Mouse (Mus musculus) c-Kit-positive CD71-positive TER-119-negative erythroid progenitor cells, embryonic 14.5 days (primary cell): ENCODE measurements at regions not wholly inside any gene's neighbourhood (a gene's known extent, or its start where the extent isn't known, plus 50 kb on each side); places are given as distances from the start of the nearest gene placed in this dataset.
"Not testable (repeated sequence)": the region's sequence is repeated elsewhere in the genome, so short reads cannot be mapped to it uniquely, and the experiment has no call there.

Experiments used
- DNase-seq: peaks from one replicate; pipeline ENCODE4 v3.0.0-alpha.2; 2013; ENCODE audit warnings: low read depth

DNA sequence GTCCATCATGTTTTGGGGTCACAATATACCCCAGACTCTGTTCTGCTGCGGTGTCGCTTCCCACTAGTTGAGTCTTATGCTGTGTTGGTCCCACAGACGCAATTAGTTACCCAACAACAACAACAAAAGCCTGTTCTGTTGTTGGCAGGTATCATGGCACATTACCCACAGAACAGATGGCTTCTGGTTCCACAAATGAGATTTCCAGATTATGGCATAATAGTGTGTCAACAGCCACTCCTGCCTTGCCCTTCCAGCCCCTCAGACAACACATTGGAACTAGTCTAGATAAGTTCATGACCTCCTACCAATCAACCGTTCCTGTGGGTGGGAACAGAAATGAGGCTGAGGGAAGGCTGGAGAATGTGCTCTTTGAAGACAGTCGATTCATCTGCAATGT is 351.5 kb downstream of the Fut8 start:
- no peak for DNase-seq

DNA sequence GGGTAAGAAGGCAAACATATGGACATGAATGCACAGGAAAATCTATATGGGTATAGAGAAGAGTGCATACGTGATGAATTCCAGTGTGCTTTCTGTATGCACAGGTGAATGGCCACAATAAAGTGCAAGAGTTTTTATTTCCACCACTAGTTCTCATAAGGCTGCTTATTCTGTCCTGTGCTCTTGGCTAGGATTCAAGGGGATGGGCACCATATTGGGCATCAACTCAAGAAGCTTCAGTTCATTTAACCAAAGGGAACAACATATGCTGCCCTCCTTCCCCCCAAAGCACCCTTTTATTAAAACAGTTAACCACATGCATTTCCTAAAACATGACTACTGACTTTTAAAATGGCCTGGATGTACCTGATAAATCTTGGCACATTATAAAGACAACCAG is 356.2 kb downstream of the Fut8 start:
- DNase-seq, result no peak

DNA sequence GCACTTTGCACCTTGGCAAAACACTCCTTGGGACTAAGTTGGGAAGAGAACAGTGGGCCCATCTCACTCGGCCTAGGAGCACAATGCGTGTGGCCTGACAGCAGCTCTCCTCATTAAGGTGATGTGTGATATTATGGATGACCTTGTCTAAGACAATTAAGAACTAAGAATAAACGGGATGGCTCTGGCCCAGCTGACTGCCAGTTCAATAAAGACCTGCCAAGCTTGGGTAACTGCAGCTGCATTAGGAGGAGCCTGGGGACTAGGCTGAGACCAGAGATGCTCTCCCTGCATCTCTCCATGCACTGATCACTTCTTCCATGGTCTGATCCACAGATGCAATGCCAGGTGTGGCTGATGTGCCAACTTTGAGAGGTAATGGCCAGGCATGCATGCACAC is 356.7 kb downstream of the Fut8 start:
- no peak for DNase-seq

DNA sequence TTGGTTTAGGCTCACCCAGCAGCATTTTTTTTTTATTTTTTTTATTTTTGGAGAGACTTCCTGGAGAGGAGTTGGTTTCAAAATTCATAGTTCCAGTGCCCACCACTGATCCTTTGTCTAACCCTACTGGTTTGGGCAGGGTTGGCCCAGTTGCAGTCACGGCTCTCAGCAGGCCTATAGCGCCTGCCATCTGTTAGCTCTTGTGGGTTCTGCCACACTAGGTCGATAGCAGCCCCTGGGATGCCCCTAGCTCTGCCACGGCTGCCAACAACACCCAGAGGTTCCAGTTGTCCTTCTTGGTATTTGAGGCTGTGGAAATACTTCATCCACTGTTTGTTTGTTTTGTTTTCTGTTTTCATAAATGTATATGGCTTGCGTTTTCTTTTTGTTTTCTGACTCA is 357.9 kb downstream of the Fut8 start:
- DNase-seq, result no peak

DNA sequence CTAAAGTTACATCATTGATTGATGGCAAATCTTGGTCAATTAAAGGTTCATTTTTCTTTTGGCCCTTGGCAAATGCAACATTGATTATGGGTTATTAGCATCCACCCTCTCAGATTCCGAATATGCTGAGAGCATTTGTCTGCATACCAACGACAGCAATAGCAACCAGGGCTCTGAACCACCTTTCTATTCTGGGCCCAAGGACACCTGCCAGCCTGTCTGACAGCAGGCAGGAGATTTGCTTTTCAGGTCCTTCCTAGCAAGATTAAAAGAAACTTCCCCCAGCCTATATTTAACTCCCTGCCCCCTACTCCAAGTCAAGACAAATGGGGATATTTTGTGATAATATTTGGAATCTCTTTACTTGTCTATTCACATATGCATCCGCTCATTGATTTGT is 358.8 kb downstream of the Fut8 start:
- no peak for DNase-seq

DNA sequence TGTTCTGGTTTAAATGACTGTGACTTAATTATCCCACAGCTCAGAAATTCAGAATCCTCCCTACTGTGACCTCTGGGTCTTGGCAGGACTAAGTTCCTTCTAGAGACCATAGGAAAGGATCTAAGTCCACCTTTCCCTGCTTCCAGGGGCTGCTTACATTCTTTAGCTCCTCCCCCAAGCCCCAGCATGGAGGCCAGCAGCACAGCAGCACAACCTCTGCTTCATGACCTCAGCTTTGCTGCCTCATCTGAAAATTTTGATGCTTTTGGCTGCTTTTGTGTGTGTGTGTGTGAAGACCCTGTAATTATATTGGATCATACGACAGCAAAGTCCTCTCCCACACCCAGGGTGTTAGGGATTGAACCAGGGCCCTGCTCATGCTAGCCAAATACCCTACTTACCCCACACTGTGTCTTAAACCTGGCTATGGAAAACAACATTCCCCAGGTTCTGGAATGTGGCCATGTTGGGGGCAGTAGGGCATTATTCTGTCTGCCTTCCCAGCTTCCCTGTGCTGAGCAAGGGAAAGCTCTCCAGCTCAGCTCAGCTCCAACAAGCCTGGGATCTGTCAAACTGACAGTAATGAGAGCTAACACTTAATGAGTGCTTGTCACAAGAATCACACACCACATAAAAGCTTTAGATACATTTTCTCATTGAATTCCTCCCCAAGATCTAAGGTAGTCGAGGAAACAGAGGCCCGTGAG is 359.9 kb downstream of the Fut8 start:
- DNase-seq, result no peak

DNA sequence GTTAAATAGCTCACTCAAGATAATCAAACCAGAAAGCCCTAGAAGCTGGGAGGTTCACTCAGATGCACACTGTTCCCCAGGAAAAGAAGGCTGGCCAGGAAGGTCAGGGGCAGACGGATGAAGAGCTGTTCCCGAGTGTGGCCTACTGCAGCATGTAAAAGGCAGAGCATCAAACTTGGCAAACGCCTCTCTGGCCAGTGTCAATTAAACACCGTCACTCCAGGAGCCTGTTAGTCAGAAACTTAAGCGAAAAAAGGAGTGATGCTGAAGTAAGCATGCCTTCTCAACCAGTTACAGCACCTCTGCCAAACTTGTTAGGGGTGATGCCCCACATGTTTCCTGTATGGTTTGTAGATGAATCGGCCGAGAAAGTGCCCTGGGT is 360.4 kb downstream of the Fut8 start:
- no peak for DNase-seq

DNA sequence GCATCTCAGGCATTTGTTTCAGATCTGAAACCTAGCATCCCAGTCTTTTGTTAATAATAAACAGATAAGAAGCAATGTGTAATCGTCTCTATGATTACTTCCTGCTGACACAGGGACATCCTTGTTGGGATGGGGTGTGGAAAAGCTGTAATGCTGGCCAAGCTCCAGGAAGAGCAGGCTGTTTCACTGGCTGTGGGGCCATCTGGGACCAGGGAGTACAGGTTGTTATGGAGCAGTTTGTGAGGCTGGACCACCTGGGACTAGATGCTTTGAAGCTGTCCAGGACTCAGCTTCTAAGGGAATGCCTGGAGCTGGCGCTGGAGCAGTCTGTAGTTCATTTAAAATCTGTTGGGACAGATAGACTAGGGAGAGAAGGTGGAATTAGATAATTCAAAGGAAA is 361.5 kb downstream of the Fut8 start:
- DNase-seq, result no peak

DNA sequence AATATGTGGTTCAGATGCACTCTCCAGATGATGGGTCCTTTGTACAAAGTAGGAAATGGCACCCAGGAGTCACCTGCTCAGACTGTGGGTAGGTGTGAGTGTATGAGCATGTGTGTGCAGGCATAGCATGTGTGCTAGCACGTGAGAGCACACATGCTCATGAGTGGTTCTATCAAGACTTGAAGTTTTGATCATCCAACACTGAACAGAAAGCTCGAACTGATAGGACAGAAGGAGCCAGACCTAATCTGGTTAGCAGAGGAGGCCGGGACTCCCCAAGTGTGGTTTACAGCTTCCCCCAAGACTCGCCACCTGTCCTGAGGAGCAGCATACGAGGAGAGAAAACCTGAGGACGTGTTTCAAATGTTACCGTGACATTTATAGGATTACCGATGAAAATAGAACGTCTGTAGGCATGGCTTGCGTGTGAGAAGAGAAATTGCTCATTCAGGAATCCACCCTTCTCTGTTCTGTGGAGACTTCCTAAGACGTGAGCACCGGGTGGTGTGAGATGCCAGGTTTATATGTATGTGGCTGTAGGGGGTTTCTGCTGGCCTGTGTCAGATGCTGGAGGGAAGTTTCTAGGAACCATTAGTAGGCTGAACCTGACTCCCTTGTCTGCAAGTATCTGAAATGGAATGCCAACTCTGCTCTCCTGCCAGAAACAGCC is 366.0 kb downstream of the Fut8 start:
- DNase-seq, result no peak

DNA sequence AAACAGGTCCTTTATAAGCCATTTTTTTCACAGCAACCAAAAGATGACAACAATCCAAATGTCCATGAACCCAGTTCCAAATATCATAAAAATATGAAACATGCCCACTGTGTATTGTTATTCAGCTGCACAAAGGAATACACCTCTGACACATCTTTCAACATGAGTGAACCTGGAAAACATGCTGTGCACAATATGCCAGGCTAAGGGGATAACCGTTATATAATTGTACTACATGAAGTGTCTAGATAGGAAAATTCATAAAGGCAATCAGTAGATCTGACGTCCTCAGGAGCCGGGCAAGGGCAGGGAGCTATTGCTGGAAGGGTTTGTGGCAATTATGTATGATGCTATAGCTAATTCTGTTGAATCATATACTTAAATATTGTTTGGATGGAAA is 379.6 kb downstream of the Fut8 start:
- no peak for DNase-seq

DNA sequence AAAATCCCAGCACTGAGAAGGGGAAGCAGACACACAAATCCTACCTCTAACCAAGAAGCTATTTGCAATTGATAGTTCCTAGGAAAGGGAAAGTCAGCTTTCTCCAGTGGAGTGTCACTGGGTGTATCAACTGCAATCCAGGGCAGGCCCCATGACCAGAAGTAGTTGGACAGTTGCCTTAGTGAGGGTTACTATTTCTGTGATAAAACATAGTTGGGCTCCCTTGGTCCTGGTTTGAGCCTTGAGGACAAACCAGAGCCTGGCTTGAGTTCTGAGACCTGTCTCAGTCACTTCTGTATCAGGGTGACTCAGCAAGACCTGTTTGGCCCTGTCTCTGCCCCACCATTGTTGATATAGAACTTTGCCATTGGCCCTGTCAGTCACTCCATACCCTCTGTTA is 384.3 kb downstream of the Fut8 start:
- DNase-seq, result no peak

DNA sequence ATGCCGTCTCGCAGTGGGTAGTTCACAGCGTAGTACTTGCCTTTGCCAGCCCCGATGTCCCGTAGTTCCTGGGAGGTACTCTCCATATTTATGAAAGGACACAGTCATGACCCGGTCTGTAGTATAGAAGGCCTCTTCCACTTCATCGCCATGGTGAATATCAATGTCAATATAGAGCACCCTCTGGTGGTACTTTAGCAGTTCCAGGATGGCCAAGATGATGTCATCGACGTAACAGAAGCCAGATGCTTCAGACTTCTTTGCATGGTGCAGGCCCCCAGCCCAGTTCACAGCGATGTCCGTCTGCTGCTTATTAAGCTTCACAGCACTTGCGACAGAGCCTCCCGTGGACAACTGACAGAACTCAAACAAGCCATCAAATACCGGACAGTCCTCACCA is 386.4 kb downstream of the Fut8 start:
- not testable (repeated sequence) for DNase-seq

DNA sequence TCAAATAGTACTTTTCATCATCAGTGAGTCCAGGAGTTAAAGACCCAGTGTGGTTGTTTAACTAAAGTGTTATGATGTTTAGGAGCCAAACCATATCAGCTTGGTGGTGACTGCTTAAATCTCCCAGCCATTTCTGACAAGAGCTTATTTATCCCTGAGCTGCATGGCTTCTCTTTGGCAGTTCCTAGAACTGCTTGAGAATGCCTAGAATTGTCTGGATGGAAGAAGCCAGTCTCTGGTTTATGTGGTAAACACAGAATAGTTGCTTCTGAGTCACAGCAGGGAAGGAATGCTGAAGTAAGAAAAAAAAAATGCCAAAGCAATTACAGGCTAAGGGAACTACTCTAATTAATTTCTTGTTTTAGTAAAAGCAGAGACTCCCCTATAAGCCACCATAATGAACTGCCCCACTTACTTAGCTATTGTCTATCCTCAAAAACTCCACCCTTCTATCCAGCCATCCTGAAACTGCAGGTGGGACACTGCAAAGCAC is 390.5 kb downstream of the Fut8 start:
- no peak for DNase-seq

DNA sequence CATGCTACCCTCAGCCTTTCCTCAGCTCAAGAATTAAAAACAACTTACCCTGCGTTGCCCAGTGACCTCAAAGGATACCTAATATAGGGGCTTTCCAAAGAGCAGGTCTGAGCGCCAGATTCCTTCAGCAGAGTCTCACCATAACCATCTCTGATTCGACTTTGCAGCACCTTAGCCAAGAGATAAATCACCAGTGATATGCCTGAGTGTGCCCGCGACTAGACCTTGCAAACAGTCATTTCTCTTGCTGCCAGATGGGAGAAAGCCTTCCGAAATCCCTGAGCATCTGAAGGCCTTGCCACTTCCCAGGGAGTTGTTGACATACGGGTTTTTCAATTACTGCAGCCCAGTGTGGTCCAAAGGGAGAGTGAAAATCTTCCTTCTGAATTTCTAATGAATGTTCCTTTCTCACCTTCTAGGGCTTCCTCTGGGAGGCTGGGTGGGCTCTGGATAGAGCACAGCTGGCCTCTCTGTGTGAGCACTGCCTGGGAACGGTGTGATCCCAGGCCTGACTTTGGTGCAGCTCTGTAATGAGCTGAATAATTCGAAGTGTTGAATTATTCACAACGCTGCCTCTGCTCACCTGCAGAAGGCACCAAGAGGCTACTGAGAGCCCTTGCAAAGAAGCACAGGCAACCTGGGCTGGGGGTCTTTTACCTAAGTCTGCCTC is 396.2 kb downstream of the Fut8 start:
- no peak for DNase-seq

DNA sequence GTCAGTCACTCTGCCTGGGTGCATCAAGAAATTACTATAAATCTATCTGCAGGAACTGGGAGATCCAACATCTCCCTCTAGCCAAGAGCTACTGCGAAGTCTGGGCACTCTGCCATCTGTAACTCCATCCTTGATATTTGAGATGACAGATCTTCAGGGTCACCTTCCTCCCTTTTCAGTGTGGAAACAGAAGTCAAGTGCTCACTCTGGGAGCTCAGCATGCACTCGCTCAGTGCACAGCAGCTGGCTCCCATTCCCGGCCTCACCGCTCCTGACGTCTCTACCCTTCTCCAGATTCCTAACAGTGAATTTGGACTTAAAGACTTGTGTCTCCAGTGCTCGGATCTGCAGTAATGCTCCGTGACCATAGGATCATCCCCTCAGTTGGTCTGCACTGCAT is 400.3 kb downstream of the Fut8 start:
- no peak for DNase-seq

DNA sequence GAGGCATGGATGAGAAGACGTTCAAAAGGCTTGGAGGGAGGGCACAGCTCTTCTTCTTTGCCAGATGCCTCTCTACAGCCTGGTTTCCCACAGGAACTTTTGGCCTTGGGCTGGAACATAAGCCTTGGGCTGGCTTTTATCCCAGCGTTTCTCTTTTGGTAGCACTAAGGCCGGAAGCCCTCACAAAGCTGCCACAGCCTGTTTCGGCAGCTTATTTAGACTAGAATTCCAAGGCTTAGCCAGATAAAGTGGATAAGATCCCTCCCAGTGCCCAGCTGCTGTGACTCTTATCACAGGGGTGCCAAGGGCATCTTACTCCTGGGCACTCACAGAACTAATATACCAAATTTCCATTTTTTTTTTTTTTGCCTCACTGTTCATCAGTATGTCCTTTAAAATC is 404.4 kb downstream of the Fut8 start:
- DNase-seq, result no peak

DNA sequence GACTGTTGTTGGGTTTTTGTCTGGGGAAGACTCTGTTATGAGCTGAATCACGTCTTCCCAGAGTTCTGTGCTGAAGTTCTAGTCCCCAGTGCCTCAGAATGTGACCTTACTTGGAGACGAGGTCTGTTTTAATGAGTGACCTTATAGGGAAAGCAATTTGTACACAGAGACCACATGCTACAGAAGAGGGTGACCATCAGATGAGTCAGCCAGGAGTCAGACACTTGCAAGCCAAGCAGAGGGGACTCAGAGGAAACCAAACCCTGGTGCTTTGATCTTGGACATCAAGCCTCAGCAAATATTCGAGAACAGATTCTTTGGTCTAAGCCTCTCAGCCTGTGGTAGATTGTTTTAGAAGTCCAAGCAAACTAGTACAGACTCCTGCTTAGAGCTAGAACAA is 409.9 kb downstream of the Fut8 start:
- no peak for DNase-seq

DNA sequence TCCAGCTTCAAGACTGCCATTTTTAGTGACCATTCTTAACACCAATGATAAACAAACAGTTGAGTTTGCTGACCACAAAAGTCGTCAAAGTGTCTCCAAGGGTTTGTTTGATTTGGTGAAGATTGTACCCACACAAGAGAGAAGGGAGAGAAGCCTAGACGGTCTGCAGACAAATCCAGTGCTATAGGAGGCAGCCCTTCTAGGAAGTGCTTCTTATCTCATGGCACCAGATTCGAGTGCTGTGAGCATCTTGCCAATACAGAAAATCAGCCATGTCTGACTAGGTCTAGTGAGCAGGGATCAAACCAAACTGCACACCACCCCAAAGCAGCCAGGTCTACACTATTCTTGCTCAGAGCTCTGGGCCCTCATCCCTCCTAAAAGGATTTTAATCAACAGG is 416.4 kb downstream of the Fut8 start:
- DNase-seq, result no peak

DNA sequence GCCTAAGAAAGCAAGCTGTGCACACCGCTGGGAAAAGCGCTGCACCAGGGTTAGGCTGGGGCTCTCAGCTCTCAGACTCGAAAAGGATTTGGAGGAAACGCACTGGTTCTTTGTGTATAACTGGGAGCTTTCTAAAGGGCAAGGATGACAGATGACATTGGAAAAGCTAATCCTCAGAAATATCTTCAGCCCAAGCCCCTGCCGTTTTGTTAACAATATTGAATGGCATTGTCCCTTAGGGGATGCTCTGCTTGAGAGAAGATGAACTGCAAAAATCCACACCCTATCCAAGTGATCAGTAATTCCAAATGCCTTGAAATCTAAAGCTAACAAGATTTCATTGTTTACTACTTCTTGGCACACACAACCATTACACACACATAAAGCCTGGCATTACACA is 419.1 kb downstream of the Fut8 start:
- DNase-seq, result no peak

DNA sequence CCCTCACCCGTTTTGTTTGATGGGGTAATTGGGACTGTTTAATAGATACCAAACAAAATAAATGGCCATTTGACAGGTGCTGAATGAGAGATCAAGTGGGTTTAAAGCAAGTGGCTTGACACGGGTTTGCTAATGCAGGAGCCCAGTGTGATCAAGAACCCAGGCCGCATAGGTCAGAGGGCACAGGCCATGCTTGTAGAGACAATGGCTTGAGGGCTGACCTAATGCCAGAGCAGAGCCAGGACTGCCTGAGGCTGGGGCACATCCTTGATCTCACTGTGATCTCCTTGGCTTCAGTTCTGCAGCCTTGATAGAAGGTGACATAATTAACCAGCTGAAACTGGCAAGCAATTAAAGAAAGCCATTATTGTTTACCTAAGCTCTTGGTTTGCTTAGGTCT is 420.0 kb downstream of the Fut8 start:
- no peak for DNase-seq

DNA sequence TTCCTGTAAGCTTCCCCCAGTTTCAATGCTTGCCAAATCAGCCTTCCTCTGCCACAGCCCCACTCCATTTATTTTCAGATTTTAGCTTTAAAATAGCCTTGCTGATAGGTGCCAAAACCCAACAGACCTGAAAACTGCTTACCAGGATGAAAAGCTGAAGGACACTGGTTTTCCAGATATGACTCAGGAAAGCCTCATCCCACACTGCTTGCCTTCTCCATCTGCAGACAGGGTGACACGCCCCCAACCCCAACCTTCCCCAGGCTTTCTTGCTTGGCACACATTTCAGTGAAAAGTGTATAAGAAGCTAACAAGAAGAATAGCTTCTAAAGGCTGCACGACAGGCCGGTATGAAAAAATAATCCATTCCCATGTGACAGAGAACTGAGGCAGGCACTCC is 425.3 kb downstream of the Fut8 start:
- DNase-seq, result no peak

DNA sequence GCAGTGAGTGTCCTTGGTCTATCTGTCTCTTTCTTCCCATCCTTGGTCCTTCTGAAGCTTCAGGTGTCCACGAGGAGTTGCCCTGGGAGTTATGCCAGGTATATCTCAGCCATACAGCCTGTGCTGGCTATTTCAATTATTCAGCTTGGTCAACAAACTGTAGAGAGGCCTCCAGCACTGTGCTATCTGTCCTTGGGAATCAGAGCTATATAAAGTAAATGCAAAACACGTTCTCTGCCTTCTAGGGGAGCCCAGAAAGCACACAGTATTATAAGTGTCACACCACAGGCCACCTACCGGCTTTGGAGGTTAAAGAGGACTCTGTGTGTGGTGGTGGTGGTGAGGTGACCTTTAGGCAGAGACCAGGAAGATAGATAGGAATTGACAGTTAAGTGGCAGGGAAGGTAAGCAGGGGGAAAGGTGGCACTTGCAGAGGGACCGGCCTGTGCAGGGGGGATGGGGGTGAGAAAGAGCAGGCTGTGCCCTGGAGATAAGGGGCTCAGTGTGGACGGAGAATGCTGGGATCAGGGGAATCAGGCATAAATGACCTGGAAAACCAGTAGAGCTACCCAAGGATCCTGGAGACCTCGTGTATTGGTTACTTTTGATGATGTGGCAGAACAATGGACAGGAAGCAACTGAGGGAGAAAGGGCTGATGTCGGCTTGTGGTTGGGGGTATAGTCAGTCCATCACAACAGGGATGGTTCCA is 425.9 kb downstream of the Fut8 start:
- no peak for DNase-seq

DNA sequence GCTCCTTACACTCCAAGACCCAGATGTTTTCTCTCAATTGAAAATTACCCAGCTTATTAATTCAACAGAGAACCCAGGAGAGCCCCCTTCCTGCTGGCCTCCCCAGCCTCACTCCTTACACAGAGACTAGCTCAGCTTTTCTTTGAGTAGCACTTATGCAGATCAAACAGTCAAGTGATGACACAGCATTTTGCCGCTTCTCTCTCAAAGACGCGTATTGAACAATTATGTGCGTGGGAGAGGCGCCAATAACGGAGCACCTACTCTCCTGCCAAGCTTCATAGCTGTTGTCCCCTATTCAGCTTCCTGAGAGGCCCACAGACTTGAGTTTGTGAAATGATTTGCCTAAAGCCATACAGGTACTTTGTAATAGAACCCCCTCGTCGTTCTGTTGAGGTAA is 428.5 kb downstream of the Fut8 start:
- no peak for DNase-seq
